Mouse (Mus musculus) liver, embryonic 14.5 days (tissue): ENCODE results near the gene BC107364.

Experiments
- CTCF ChIP-seq: IDR thresholded peaks from 2 replicates; pipeline ENCODE4 v1.5.1; 2016; ENCODE audit warnings: antibody characterized with exemption, low read depth, control low read depth
- EP300 ChIP-seq: IDR thresholded peaks from 2 replicates; pipeline ENCODE4 v1.6.1; 2016; ENCODE audit warnings: antibody characterized with exemption, low read depth

DNA sequence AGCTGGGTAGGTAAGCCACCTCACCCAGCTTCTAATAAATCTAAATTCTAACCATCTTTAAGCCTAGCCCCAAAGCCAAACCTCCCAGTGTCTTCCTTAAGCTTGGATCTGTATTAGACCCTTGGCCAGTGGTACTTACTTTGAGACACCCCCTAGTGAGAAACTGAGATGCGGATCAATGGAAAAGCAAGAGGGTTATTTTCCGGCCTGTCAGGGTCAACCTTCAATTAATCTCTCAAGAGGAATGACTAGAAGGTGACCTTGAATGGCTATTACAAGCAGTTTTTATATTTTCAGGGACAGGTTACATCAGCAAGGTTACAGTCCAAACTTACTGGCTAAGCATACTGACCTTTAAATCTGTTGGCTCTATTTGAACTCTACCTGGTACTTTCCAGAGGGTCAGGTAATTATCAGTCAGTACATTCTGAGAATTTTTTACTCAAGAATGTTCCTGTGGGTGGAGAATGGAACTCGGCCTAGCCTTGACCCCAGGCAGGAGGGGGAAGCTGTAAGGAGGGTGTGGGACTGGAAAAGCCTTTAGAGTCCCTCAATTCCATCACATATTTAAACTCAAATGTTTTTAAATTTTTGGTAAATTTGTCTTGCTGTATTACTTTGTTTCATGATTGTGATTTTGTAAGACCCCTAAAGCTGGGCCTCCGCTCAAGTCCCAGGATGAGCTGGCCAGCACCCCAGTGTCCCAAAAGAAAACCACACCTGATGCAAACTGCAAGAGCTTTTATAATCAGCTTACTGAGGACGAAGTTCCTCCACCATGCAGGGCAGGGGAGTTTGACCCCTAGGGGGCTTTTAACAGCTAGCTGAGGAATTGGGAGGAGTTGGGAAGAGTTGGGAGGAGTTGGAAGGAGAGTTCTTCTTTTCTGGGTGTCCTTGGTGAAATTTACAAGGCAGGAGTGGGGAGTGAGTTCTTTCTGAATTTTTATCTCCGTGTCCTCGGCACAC is 34.0 kb downstream of the BC107364 start:
- TF ChIP-seq CTCF = no peak
- TF ChIP-seq EP300 = no peak
